Mouse (Mus musculus): ENCODE results near the gene Itpr2. TPM values are rescaled to one million over a fixed set of nuclear protein-coding genes. Genes with fewer than 3 reads are reported as not detected.

Gene Itpr2
- polyA plus RNA-seq, 1 experiment, result 22.5 TPM

GRCm38 (mm10) chr6:146388010-146388409, 114.0 kb downstream of the Itpr2 start:
- Histone ChIP-seq H3K4me1 (ENCODE audit: control insufficient read depth, insufficient read depth, low read length) (no peaks in the 10 kb centered on the region), H3K27ac (ENCODE audit: control insufficient read depth, insufficient read depth, low read depth, low read length, poor library complexity) (no peak overlapping the region), H3K4me3 (replicated peaks; ENCODE audit: control insufficient read depth, low read depth, low read length) (no peak overlapping the region)
- TF ChIP-seq CTCF (IDR thresholded peaks at IDR 0.05; ENCODE audit: control insufficient read depth, insufficient read depth, low read length), result no peak
- no peak for TF ChIP-seq POLR2A (IDR thresholded peaks at IDR 0.05; ENCODE audit: borderline replicate concordance, control insufficient read depth, low read depth, low read length)
- 76% methylated on average over 4 of the region's 4 CpGs for WGBS

DNA sequence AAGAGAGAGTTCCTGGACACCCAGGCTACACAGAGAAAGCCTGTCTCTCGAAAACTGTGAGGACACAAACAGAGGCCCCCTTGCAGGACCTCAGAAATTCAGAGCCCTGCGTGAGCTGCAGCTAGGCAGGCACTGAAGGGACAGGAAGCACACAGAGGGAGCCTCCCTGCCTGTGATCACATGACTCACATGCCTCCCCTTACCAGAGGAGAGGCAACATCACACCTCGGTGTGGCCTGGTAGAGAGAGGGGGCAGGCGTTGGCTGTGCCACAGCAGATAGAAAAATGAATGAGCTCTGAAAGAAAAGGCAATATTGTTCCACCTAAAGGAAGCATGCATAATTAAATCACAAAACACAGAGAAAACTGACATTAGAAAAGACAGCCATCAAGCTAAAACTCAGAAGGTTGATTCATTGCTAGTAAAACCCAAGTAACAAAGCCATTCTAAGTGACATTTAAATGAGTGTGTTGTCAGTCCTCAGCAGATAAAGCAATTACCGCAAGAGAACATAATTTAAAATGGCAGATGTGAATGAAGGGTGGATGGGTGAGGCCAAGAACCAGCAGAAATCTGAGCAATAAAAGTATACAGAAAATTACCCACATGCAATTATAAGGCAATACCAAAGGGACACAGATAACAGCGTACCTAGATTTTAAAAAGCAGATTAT, 114.8 kb downstream of the Itpr2 start:
- TF ChIP-seq POLR2A (IDR thresholded peaks at IDR 0.05; ENCODE audit: borderline replicate concordance, control insufficient read depth, low read depth, low read length) (no peak), CTCF (IDR thresholded peaks at IDR 0.05; ENCODE audit: control insufficient read depth, insufficient read depth, low read length) (no peak)
- Histone ChIP-seq H3K4me1 (ENCODE audit: control insufficient read depth, insufficient read depth, low read length) (no peaks in the 10 kb centered on the region), H3K27ac (ENCODE audit: control insufficient read depth, insufficient read depth, low read depth, low read length, poor library complexity) (no peak overlapping the region), H3K4me3 (replicated peaks; ENCODE audit: control insufficient read depth, low read depth, low read length) (no peak overlapping the region)
- 54% methylated on average over 6 of the region's 6 CpGs for WGBS

- 56% methylated on average over 8 of the region's 8 CpGs for WGBS
- TF ChIP-seq POLR2A (IDR thresholded peaks at IDR 0.05; ENCODE audit: borderline replicate concordance, control insufficient read depth, low read depth, low read length) (no peak), CTCF (IDR thresholded peaks at IDR 0.05; ENCODE audit: control insufficient read depth, insufficient read depth, low read length) (no peak)
- no peak overlapping the region for H3K27ac ChIP-seq (ENCODE audit: control insufficient read depth, insufficient read depth, low read depth, low read length, poor library complexity)
- no peak overlapping the region for H3K4me3 ChIP-seq (replicated peaks; ENCODE audit: control insufficient read depth, low read depth, low read length)
- H3K4me1 ChIP-seq (ENCODE audit: control insufficient read depth, insufficient read depth, low read length), result no peaks in the 10 kb centered on the region; the same call in 1 of the 2 replicates
Observed at GRCm38 (mm10) chr6:146379263-146379662, 122.8 kb downstream of the Itpr2 start.

DNA sequence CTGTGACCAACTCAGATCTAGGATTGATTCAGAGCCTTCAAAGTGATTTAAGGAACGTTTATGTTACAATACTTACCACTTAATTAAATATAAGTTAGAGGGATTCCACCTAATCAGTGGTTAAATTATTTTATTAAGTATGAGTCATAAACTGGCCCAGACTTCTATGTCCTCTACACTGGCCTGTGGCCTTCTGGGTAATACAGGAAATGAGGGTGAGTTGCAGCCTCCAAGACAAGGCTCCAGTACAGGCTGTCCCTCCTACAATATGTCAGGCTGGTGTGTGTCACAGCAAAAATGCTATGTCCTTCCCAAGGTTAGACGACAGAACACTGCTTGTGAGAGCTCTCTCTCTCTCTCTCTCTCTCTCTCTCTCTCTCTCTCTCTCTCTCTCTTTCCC, 130.5 kb downstream of the Itpr2 start:
- WGBS, result 64% methylated on average over 2 of the region's 2 CpGs
- TF ChIP-seq POLR2A (IDR thresholded peaks at IDR 0.05; ENCODE audit: borderline replicate concordance, control insufficient read depth, low read depth, low read length), result no peak
- TF ChIP-seq CTCF (IDR thresholded peaks at IDR 0.05; ENCODE audit: control insufficient read depth, insufficient read depth, low read length), result no peak
- no peak overlapping the region for H3K27ac ChIP-seq (ENCODE audit: control insufficient read depth, insufficient read depth, low read depth, low read length, poor library complexity)
- H3K4me3 ChIP-seq (replicated peaks; ENCODE audit: control insufficient read depth, low read depth, low read length), result no peak overlapping the region
- H3K4me1 ChIP-seq (ENCODE audit: control insufficient read depth, insufficient read depth, low read length), result no peaks in the 10 kb centered on the region

GRCm38 (mm10) chr6:146366180-146366579, 135.8 kb downstream of the Itpr2 start:
- H3K4me1 ChIP-seq (ENCODE audit: control insufficient read depth, insufficient read depth, low read length), result no peaks in the 10 kb centered on the region
- H3K4me3 ChIP-seq (replicated peaks; ENCODE audit: control insufficient read depth, low read depth, low read length), result no peak overlapping the region
- no peak overlapping the region for H3K27ac ChIP-seq (ENCODE audit: control insufficient read depth, insufficient read depth, low read depth, low read length, poor library complexity)
- TF ChIP-seq CTCF (IDR thresholded peaks at IDR 0.05; ENCODE audit: control insufficient read depth, insufficient read depth, low read length) (no peak), POLR2A (IDR thresholded peaks at IDR 0.05; ENCODE audit: borderline replicate concordance, control insufficient read depth, low read depth, low read length) (no peak)
- 88% methylated on average over 4 of the region's 4 CpGs for WGBS

DNA sequence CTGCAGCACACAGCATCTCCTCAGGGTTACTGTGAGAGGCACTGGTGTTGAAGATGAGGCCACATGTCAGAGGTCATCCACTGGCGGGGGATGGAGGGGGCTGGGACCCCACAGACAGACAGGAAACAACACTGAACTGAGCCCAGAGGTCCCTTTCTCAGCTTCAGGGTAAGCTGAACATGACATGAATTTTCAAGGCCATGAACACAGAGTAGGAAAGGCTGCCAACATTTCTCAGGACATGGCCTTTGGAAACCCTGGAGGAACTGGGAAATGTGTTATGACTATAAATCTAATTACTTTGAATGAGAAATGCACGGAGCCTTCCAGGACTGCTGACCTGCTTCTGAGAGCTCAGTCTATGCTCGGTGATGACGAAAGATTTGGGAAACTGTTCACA, 144.1 kb downstream of the Itpr2 start:
- TF ChIP-seq POLR2A (IDR thresholded peaks at IDR 0.05; ENCODE audit: borderline replicate concordance, control insufficient read depth, low read depth, low read length) (no peak), CTCF (IDR thresholded peaks at IDR 0.05; ENCODE audit: control insufficient read depth, insufficient read depth, low read length) (no peak)
- no peaks in the 10 kb centered on the region for H3K4me1 ChIP-seq (ENCODE audit: control insufficient read depth, insufficient read depth, low read length)
- H3K27ac ChIP-seq (ENCODE audit: control insufficient read depth, insufficient read depth, low read depth, low read length, poor library complexity), result no peak overlapping the region
- no peak overlapping the region for H3K4me3 ChIP-seq (replicated peaks; ENCODE audit: control insufficient read depth, low read depth, low read length)
- 72% methylated on average over 4 of the region's 4 CpGs for WGBS

GRCm38 (mm10) chr6:146352258-146352805, 149.7 kb downstream of the Itpr2 start:
- TF ChIP-seq CTCF (IDR thresholded peaks at IDR 0.05; ENCODE audit: control insufficient read depth, insufficient read depth, low read length) (no peak), POLR2A (IDR thresholded peaks at IDR 0.05; ENCODE audit: borderline replicate concordance, control insufficient read depth, low read depth, low read length) (no peak)
- Histone ChIP-seq H3K4me3 (replicated peaks; ENCODE audit: control insufficient read depth, low read depth, low read length) (no peak overlapping the region), H3K4me1 (ENCODE audit: control insufficient read depth, insufficient read depth, low read length) (no peaks in the 10 kb centered on the region; the same call in 1 of the 2 replicates), H3K27ac (ENCODE audit: control insufficient read depth, insufficient read depth, low read depth, low read length, poor library complexity) (no peak overlapping the region)
- 85% methylated on average over 9 of the region's 9 CpGs for WGBS

GRCm38 (mm10) chr6:146351816-146352215, 150.2 kb downstream of the Itpr2 start:
- WGBS, result 80% methylated on average over 7 of the region's 7 CpGs
- H3K4me1 ChIP-seq (ENCODE audit: control insufficient read depth, insufficient read depth, low read length), result no peaks in the 10 kb centered on the region; the same call in 1 of the 2 replicates
- H3K27ac ChIP-seq (ENCODE audit: control insufficient read depth, insufficient read depth, low read depth, low read length, poor library complexity), result no peak overlapping the region
- TF ChIP-seq POLR2A (IDR thresholded peaks at IDR 0.05; ENCODE audit: borderline replicate concordance, control insufficient read depth, low read depth, low read length) (no peak), CTCF (IDR thresholded peaks at IDR 0.05; ENCODE audit: control insufficient read depth, insufficient read depth, low read length) (no peak)
- no peak overlapping the region for H3K4me3 ChIP-seq (replicated peaks; ENCODE audit: control insufficient read depth, low read depth, low read length)

All from bone marrow, adult 2 months (tissue).